Mouse (Mus musculus): ENCODE results near the gene Ascc3. TPM values are rescaled to one million over a fixed set of nuclear protein-coding genes. Genes with fewer than 3 reads are reported as not detected.

Gene Ascc3
- polyA plus RNA-seq (2014; fragmentation: Nextera tagmentation; extraction: Ambion mirVana): 17.1 and 32.0 TPM in 2 replicates

GRCm38 (mm10) chr10:50592355-50593293 lies at the start of gene Ascc3:
TSS of gene Ascc3 (plus strand) at chr10:50592669.
- Histone ChIP-seq H3K27ac (ENCODE audit: low read depth, low read length) (peak within 1 kb of the TSS; percentile 42; the same call in 1 of the 2 replicates), H3K9ac (ENCODE audit: low read depth, low read length) (peak within 1 kb of the TSS; percentile 53), H3K9me3 (ENCODE audit: control insufficient read depth, low read length) (no peaks in the 10 kb centered on the region), H3K4me1 (replicated peaks; ENCODE audit: control insufficient read depth, insufficient read depth, low read length) (no peaks in the 10 kb centered on the region), H3K36me3 (ENCODE audit: control insufficient read depth, insufficient read depth, low read length) (no peaks in the 10 kb centered on the region), H3K4me3 (ENCODE audit: low read depth, low read length) (peak within 1 kb of the TSS; percentile 56), H3K4me2 (replicated peaks; ENCODE audit: low read depth, low read length) (peak within 1 kb of the TSS; percentile 49), H3K27me3 (ENCODE audit: control insufficient read depth, insufficient read depth, low read length) (no peaks in the 10 kb centered on the region)
- under 1% methylated on average over 74 of the region's 79 CpGs for WGBS
- ATAC-seq (ENCODE audit: low FRiP score) (peak; percentile 100), DNase-seq (ENCODE audit: low spot score) (peak; percentile 96)

- Histone ChIP-seq H3K36me3 (ENCODE audit: control insufficient read depth, insufficient read depth, low read length) (no peaks in the 10 kb centered on the region), H3K4me2 (replicated peaks; ENCODE audit: low read depth, low read length) (no peak overlapping the region), H3K9me3 (ENCODE audit: control insufficient read depth, low read length) (no peaks in the 10 kb centered on the region), H3K4me1 (replicated peaks; ENCODE audit: control insufficient read depth, insufficient read depth, low read length) (no peaks in the 10 kb centered on the region), H3K4me3 (ENCODE audit: low read depth, low read length) (no peak overlapping the region), H3K9ac (ENCODE audit: low read depth, low read length) (no peak overlapping the region), H3K27ac (ENCODE audit: low read depth, low read length) (no peak overlapping the region), H3K27me3 (ENCODE audit: control insufficient read depth, insufficient read depth, low read length) (no peaks in the 10 kb centered on the region)
- 97% methylated on average over 1 of the region's 1 CpGs for WGBS
- ATAC-seq (ENCODE audit: low FRiP score): no peak
- DNase-seq (ENCODE audit: low spot score): no peak
These were observed 7.7 kb upstream of the Ascc3 start for GRCm38 (mm10) chr10:50584721-50585120.

- Histone ChIP-seq H3K9me3 (ENCODE audit: control insufficient read depth, low read length) (no peaks in the 10 kb centered on the region), H3K9ac (ENCODE audit: low read depth, low read length) (no peak overlapping the region), H3K4me1 (replicated peaks; ENCODE audit: control insufficient read depth, insufficient read depth, low read length) (no peaks in the 10 kb centered on the region), H3K36me3 (ENCODE audit: control insufficient read depth, insufficient read depth, low read length) (no peaks in the 10 kb centered on the region), H3K27me3 (ENCODE audit: control insufficient read depth, insufficient read depth, low read length) (no peaks in the 10 kb centered on the region), H3K27ac (ENCODE audit: low read depth, low read length) (no peak overlapping the region), H3K4me2 (replicated peaks; ENCODE audit: low read depth, low read length) (no peak overlapping the region), H3K4me3 (ENCODE audit: low read depth, low read length) (no peak overlapping the region)
- ATAC-seq (ENCODE audit: low FRiP score) (no peak), DNase-seq (ENCODE audit: low spot score) (no peak)
- 83% methylated on average over 1 of the region's 1 CpGs for WGBS
These were observed 5.9 kb upstream of the Ascc3 start for GRCm38 (mm10) chr10:50586556-50586955.

- H3K4me3 ChIP-seq (ENCODE audit: low read depth, low read length): peak overlapping the region; percentile 56
- no peaks in the 10 kb centered on the region for H3K36me3 ChIP-seq (ENCODE audit: control insufficient read depth, insufficient read depth, low read length)
- H3K9me3 ChIP-seq (ENCODE audit: control insufficient read depth, low read length): no peaks in the 10 kb centered on the region
- no peaks in the 10 kb centered on the region for H3K27me3 ChIP-seq (ENCODE audit: control insufficient read depth, insufficient read depth, low read length)
- H3K27ac ChIP-seq (ENCODE audit: low read depth, low read length): no peak overlapping the region
- no peaks in the 10 kb centered on the region for H3K4me1 ChIP-seq (replicated peaks; ENCODE audit: control insufficient read depth, insufficient read depth, low read length)
- peak overlapping the region; percentile 53 for H3K9ac ChIP-seq (ENCODE audit: low read depth, low read length)
- peak; percentile 2 for DNase-seq (ENCODE audit: low spot score)
- ATAC-seq (ENCODE audit: low FRiP score): no peak
- H3K4me2 ChIP-seq (replicated peaks; ENCODE audit: low read depth, low read length): peak overlapping the region; percentile 49
- WGBS: 75% methylated on average over 12 of the region's 12 CpGs
These were observed 902 bp downstream of the Ascc3 start for GRCm38 (mm10) chr10:50593371-50593770.

GRCm38 (mm10) chr10:50595340-50595739 lies 2.9 kb downstream of the Ascc3 start:
- Histone ChIP-seq H3K9ac (ENCODE audit: low read depth, low read length) (no peak overlapping the region), H3K9me3 (ENCODE audit: control insufficient read depth, low read length) (no peaks in the 10 kb centered on the region), H3K27me3 (ENCODE audit: control insufficient read depth, insufficient read depth, low read length) (no peaks in the 10 kb centered on the region), H3K27ac (ENCODE audit: low read depth, low read length) (no peak overlapping the region), H3K4me2 (replicated peaks; ENCODE audit: low read depth, low read length) (no peak overlapping the region), H3K36me3 (ENCODE audit: control insufficient read depth, insufficient read depth, low read length) (no peaks in the 10 kb centered on the region), H3K4me1 (replicated peaks; ENCODE audit: control insufficient read depth, insufficient read depth, low read length) (no peaks in the 10 kb centered on the region), H3K4me3 (ENCODE audit: low read depth, low read length) (no peak overlapping the region)
- DNase-seq (ENCODE audit: low spot score) (no peak), ATAC-seq (ENCODE audit: low FRiP score) (no peak)

GRCm38 (mm10) chr10:50604919-50605318 lies 12.4 kb downstream of the Ascc3 start:
- H3K9ac ChIP-seq (ENCODE audit: low read depth, low read length): no peak overlapping the region
- no peaks in the 10 kb centered on the region for H3K4me1 ChIP-seq (replicated peaks; ENCODE audit: control insufficient read depth, insufficient read depth, low read length)
- WGBS: 94% methylated on average over 5 of the region's 5 CpGs
- H3K4me2 ChIP-seq (replicated peaks; ENCODE audit: low read depth, low read length): no peak overlapping the region
- ATAC-seq (ENCODE audit: low FRiP score): no peak
- no peak overlapping the region for H3K4me3 ChIP-seq (ENCODE audit: low read depth, low read length)
- H3K27me3 ChIP-seq (ENCODE audit: control insufficient read depth, insufficient read depth, low read length): no peaks in the 10 kb centered on the region
- no peak for DNase-seq (ENCODE audit: low spot score)
- H3K9me3 ChIP-seq (ENCODE audit: control insufficient read depth, low read length): no peaks in the 10 kb centered on the region
- H3K27ac ChIP-seq (ENCODE audit: low read depth, low read length): no peak overlapping the region
- no peaks in the 10 kb centered on the region for H3K36me3 ChIP-seq (ENCODE audit: control insufficient read depth, insufficient read depth, low read length)

- no peaks in the 10 kb centered on the region for H3K27me3 ChIP-seq (ENCODE audit: control insufficient read depth, insufficient read depth, low read length)
- no peak overlapping the region for H3K4me3 ChIP-seq (ENCODE audit: low read depth, low read length)
- H3K36me3 ChIP-seq (ENCODE audit: control insufficient read depth, insufficient read depth, low read length): no peaks in the 10 kb centered on the region
- H3K9me3 ChIP-seq (ENCODE audit: control insufficient read depth, low read length): no peaks in the 10 kb centered on the region
- 96% methylated on average over 9 of the region's 9 CpGs for WGBS
- ATAC-seq (ENCODE audit: low FRiP score): no peak
- H3K4me2 ChIP-seq (replicated peaks; ENCODE audit: low read depth, low read length): no peak overlapping the region
- no peak for DNase-seq (ENCODE audit: low spot score)
- no peaks in the 10 kb centered on the region for H3K4me1 ChIP-seq (replicated peaks; ENCODE audit: control insufficient read depth, insufficient read depth, low read length)
- H3K27ac ChIP-seq (ENCODE audit: low read depth, low read length): no peak overlapping the region
- no peak overlapping the region for H3K9ac ChIP-seq (ENCODE audit: low read depth, low read length)
These were observed 21.4 kb downstream of the Ascc3 start for GRCm38 (mm10) chr10:50613840-50614239.

- no peak overlapping the region for H3K27ac ChIP-seq (ENCODE audit: low read depth, low read length)
- 86% methylated on average over 1 of the region's 1 CpGs for WGBS
- DNase-seq (ENCODE audit: low spot score): no peak
These were observed 33.4 kb downstream of the Ascc3 start for GRCm38 (mm10) chr10:50625874-50626273.

GRCm38 (mm10) chr10:50639607-50640006 lies 47.1 kb downstream of the Ascc3 start:
- H3K36me3 ChIP-seq (ENCODE audit: control insufficient read depth, insufficient read depth, low read length): no peaks in the 10 kb centered on the region
- no peaks in the 10 kb centered on the region for H3K4me1 ChIP-seq (replicated peaks; ENCODE audit: control insufficient read depth, insufficient read depth, low read length)
- H3K9me3 ChIP-seq (ENCODE audit: control insufficient read depth, low read length): no peaks in the 10 kb centered on the region
- no peak overlapping the region for H3K4me2 ChIP-seq (replicated peaks; ENCODE audit: low read depth, low read length)
- H3K9ac ChIP-seq (ENCODE audit: low read depth, low read length): no peak overlapping the region
- WGBS: 86% methylated on average over 1 of the region's 1 CpGs
- no peak for DNase-seq (ENCODE audit: low spot score)
- no peak overlapping the region for H3K27ac ChIP-seq (ENCODE audit: low read depth, low read length)
- no peak overlapping the region for H3K4me3 ChIP-seq (ENCODE audit: low read depth, low read length)
- H3K27me3 ChIP-seq (ENCODE audit: control insufficient read depth, insufficient read depth, low read length): no peaks in the 10 kb centered on the region
- no peak for ATAC-seq (ENCODE audit: low FRiP score)

More at GRCm38 (mm10) chr10:50625874-50626273, 33.4 kb downstream of the Ascc3 start:
- no peak for ATAC-seq (ENCODE audit: low FRiP score)
- Histone ChIP-seq H3K36me3 (ENCODE audit: control insufficient read depth, insufficient read depth, low read length) (no peaks in the 10 kb centered on the region), H3K4me2 (replicated peaks; ENCODE audit: low read depth, low read length) (no peak overlapping the region), H3K9ac (ENCODE audit: low read depth, low read length) (no peak overlapping the region), H3K4me1 (replicated peaks; ENCODE audit: control insufficient read depth, insufficient read depth, low read length) (no peaks in the 10 kb centered on the region), H3K9me3 (ENCODE audit: control insufficient read depth, low read length) (no peaks in the 10 kb centered on the region), H3K27me3 (ENCODE audit: control insufficient read depth, insufficient read depth, low read length) (no peaks in the 10 kb centered on the region), H3K4me3 (ENCODE audit: low read depth, low read length) (no peak overlapping the region)
